Mouse (Mus musculus) heart, postnatal 0 days (tissue): Measurements from ENCODE around the gene Npat. TPM values are rescaled to one million over a fixed set of nuclear protein-coding genes. Genes with fewer than 3 reads are reported as not detected.

Experiments used
- ATAC-seq: fragments of 200-750 bp; cut with Nextera tagmentation; 2 replicates; pipeline ENCODE4 v1.8.0; 2017; ENCODE audit warnings: low read depth, moderate number of reproducible peaks, moderate library complexity; ENCODE audit not compliant: insufficient read depth
- DNase-seq: peaks from one replicate; pipeline ENCODE4 v3.0.0-alpha.2; 2016; ENCODE audit warnings: low spot score
- H3K27ac ChIP-seq: fragments of 300-500 bp; sonication (generic); 2 replicates; pipeline ENCODE4 v1.5.1; 2014; ENCODE audit warnings: low read depth, mild to moderate bottlenecking
- H3K27me3 ChIP-seq: fragments of 300-500 bp; sonication (generic); 2 replicates; pipeline ENCODE4 v1.6.1; 2014; ENCODE audit warnings: low read length, mixed read lengths; ENCODE audit not compliant: control insufficient read depth, insufficient read depth
- H3K36me3 ChIP-seq: fragments of 300-500 bp; sonication (generic); replicated peaks from 2 replicates; pipeline ENCODE4 v1.6.1; 2014; ENCODE audit warnings: low read length, mixed read lengths; ENCODE audit not compliant: control insufficient read depth, insufficient read depth
- H3K4me1 ChIP-seq: fragments of 300-500 bp; sonication (generic); 2 replicates; pipeline ENCODE4 v1.6.1; 2014; ENCODE audit warnings: antibody characterized with exemption; ENCODE audit not compliant: control insufficient read depth, insufficient read depth
- H3K4me2 ChIP-seq: fragments of 300-500 bp; sonication (generic); 2 replicates; pipeline ENCODE4 v1.6.1; 2014; ENCODE audit warnings: low read depth, mild to moderate bottlenecking, low read length, moderate library complexity
- H3K4me3 ChIP-seq: fragments of 300-500 bp; sonication (generic); 2 replicates; pipeline ENCODE4 v1.5.1; 2014; ENCODE audit warnings: low read depth, low read length
- H3K9ac ChIP-seq: fragments of 300-500 bp; sonication (generic); replicated peaks from 2 replicates; pipeline ENCODE4 v1.6.1; 2014; ENCODE audit warnings: low read depth, low read length, mixed read lengths
- H3K9me3 ChIP-seq: fragments of 300-500 bp; sonication (generic); replicated peaks from 2 replicates; pipeline ENCODE4 v1.6.1; 2016; ENCODE audit warnings: low read length; ENCODE audit not compliant: control insufficient read depth
- CTCF ChIP-seq: IDR thresholded peaks from 2 replicates; pipeline ENCODE4 v1.5.1; 2016; ENCODE audit warnings: antibody characterized with exemption, control low read depth, low read depth
- EP300 ChIP-seq: IDR thresholded peaks from 2 replicates; pipeline ENCODE4 v1.6.1; 2016; ENCODE audit warnings: antibody characterized with exemption, low read depth
- WGBS: fragments of 180-500 bp; shearing (Covaris S2); extraction: QIAGEN DNeasy Blood & Tissue Kit; methylation state at CpG from one replicate; pipeline ENCODE4 v1.1.7; 2014; 5-methylcytosine and 5-hydroxymethylcytosine counted together
- polyA plus RNA-seq: library from polyadenylated mRNA; unstranded; fragments of >200 nt; fragmentation: Nextera tagmentation; extraction: Ambion mirVana; gene quantifications from 2 replicates; pipeline ENCODE4 v1.2.1, GENCODE M21; 2015
- total RNA-seq: library from RNA; depleted of rRNA; stranded (reverse); fragments of >200 nt; gene quantifications from 2 replicates; pipeline ENCODE4 v1.2.3, GENCODE M21; 2014; ENCODE audit warnings: low replicate concordance

Npat gene
- total and polyA plus RNA-seq, 2 experiments from 2014 or later = 5.6 to 5.7 TPM

DNA sequence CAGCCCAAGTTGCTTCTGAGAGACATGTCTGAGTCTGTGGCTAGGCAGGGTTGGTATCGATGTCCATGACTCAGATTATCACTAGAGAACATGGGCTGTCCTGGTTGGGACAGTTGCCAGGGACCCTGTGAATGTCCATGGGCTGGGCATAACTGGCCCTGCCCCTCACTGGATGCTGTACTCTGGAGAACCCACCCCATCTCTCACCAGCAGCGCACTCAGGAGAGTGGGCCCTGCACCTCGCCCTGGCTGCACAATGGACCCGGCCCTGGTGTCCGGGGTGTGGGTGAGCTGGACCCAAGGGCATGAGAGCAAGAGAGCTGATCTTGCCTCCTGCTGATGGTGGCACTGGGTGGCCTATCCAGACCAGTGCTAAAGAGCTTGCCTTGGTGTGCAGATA is 68.1 kb downstream of the Npat start:
- no peaks in the 10 kb centered on the region for H3K9me3 ChIP-seq
- 81% methylated on average over 5 of the region's 5 CpGs for WGBS
- no peak overlapping the region for H3K9ac ChIP-seq
- no peak for ATAC-seq
- TF ChIP-seq EP300 (no peak), CTCF (no peak)
- H3K36me3 ChIP-seq = no peaks in the 10 kb centered on the region
- no peaks in the 10 kb centered on the region for H3K27me3 ChIP-seq
- no peak overlapping the region for H3K4me2 ChIP-seq
- no peak for DNase-seq
- no peak overlapping the region for H3K4me3 ChIP-seq
- H3K27ac ChIP-seq = no peak overlapping the region
- peaks cover 47% of the 10 kb centered on the region for H3K4me1 ChIP-seq

DNA sequence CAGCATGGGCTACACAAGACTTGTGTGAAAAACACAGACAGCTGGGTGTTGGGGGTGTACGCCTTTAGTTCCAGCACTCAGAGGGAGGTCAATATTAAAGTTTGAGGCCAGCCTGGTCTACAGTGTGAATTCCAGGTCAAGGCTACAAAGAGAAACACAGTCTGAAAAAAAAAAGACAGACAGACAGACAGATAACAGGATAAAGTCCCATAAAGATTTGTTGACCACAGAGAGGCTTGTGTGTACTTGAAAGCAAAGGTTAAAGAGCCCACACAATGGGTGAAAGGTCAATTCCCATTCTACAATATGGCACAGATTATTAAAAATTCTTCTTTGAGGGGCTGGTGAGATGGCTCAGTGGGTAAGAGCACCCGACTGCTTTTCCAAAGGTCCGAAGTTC is 70.3 kb downstream of the Npat start:
- Histone ChIP-seq H3K9me3 (no peaks in the 10 kb centered on the region), H3K4me3 (no peak overlapping the region), H3K4me2 (no peak overlapping the region), H3K27ac (no peak overlapping the region), H3K9ac (no peak overlapping the region), H3K36me3 (no peaks in the 10 kb centered on the region), H3K4me1 (peaks cover 43% of the 10 kb centered on the region), H3K27me3 (no peaks in the 10 kb centered on the region)
- TF ChIP-seq EP300 (no peak), CTCF (no peak)
- no peak for DNase-seq
- 97% methylated on average over 3 of the region's 3 CpGs for WGBS
- ATAC-seq = no peak

DNA sequence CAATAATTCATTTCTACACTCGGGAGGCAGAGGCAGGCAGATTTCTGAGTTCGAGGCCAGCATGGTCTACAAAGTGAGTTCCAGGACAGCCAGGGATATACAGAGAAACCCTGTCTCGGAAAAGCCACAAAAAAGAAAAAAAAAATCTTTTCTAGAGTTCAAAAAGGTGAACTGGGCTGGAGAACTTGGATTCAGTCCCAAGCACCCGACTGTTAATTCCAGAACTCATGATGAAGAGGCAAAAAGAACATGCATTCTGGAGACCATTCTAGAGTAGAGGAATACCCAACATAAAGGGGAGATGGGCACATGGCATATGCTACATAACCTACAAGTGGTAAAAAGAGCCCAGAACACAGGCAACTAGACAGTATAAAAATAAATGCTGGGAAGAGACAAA is 71.0 kb downstream of the Npat start:
- ATAC-seq (no peak), DNase-seq (no peak)
- Histone ChIP-seq H3K27ac (no peak overlapping the region), H3K4me1 (peaks cover 43% of the 10 kb centered on the region), H3K4me3 (no peak overlapping the region), H3K9me3 (no peaks in the 10 kb centered on the region), H3K36me3 (no peaks in the 10 kb centered on the region), H3K27me3 (no peaks in the 10 kb centered on the region), H3K9ac (no peak overlapping the region), H3K4me2 (no peak overlapping the region)
- WGBS = 88% methylated on average over 4 of the region's 4 CpGs
- TF ChIP-seq EP300 (no peak), CTCF (no peak)

DNA sequence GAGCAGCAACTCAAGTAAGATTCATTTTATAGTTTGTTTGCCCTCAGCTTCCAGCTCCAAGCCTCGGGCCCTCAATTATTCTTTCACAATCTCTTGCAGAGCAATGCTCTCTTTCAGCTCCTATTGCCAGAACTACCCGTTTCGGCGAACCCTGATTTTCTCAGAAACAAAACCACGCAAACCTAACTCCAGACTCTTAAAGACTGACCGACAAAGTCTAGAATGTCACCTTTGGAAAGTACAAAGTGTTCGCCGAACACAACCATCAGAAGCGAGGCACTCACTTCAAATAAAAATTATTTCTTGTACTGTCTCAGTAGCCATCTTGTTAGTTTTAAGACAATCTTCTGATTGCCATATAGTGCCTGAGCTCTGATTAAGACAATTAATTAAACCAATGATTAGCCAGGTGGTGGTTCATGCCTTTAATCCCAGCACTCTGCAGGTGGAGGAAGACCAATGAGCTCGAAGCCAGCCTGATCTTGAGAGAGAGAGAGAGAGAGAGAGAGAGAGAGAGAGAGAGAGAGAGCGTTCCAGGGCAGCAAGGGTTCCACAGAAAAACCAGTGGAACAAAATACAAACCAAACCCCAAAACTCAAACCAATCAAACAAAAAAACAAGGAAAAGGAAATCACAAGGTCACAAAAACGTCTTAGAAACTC is 72.6 kb downstream of the Npat start:
- ATAC-seq (0 out of 2 replicates have a peak, but pooled peaks have one; percentile 14), DNase-seq (no peak)
- no peak for TF ChIP-seq CTCF
- TF ChIP-seq EP300 = no peak
- no peaks in the 10 kb centered on the region for H3K9me3 ChIP-seq
- 52% methylated on average over 12 of the region's 12 CpGs for WGBS
- H3K4me3 ChIP-seq = peak overlapping the region; percentile 94
- H3K4me1 ChIP-seq = peaks cover 28% of the 10 kb centered on the region
- H3K36me3 ChIP-seq = no peaks in the 10 kb centered on the region
- peak overlapping the region; percentile 94 for H3K4me2 ChIP-seq
- peak overlapping the region; percentile 95 for H3K9ac ChIP-seq
- H3K27ac ChIP-seq = peak overlapping the region; percentile 98
- no peaks in the 10 kb centered on the region for H3K27me3 ChIP-seq

DNA sequence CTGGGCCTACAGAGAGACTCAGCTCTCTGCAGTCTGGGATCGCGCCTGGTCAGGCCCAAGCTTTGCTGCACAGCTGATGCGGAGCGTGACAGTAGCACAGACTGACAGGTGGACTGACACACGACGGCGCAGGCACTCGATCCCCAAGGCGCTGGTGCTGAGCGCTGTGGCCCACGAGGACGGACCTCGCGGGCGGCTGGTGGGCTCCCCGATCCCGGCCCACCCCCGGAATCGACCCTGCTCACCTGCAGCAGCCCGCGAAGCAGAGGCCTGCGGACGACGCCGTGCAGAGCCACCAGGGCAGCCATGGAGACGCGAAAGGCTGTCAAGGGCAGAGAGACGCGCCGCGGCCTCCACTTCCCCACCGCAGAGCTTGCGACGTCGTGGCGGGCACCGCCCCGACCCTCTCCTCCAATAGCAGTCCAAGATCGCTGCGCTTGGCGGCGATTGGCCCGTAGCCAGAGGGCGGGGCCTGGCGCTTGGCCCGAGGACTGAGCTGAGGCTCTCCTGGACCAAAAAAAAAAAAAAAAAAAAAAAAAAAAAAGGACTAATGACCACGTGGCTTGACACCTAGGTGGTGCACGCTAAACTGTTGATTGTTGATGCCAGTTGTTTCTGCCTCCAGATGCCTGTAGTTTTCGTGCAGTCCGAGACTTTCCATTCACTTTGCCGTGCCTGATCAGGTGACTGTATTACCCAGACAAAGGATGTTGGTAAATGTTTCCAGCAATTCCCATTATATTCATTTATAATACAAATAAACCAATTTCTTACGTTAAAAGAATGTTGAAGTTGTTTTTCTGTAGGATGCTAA is 73.3 kb downstream of the Npat start, which contains the start of gene Acat1:
Gene Acat1 (minus strand): TSS at position 415 of the 814 bp plus-strand sequence.
- TF ChIP-seq EP300 = no peak
- TF ChIP-seq CTCF = no peak
- Histone ChIP-seq H3K36me3 (no peaks in the 10 kb centered on the region), H3K4me1 (peaks cover 21% of the 10 kb centered on the region), H3K27ac (peak within 1 kb of the TSS; percentile 98), H3K4me3 (peak within 1 kb of the TSS; percentile 94), H3K9me3 (no peaks in the 10 kb centered on the region), H3K9ac (peak within 1 kb of the TSS; percentile 95), H3K4me2 (peak within 1 kb of the TSS; percentile 94), H3K27me3 (no peaks in the 10 kb centered on the region)
- DNase-seq (peak; percentile 93), ATAC-seq (peak; percentile 98)
- WGBS = 3% methylated on average over 52 of the region's 52 CpGs
